Mouse (Mus musculus) CH12.LX (cell line): ENCODE measurements around the gene Hist2h4.

Experiments
- CTCF ChIP-seq, 2 experiments: IDR thresholded peaks in 1 of 2; conservative IDR thresholded peaks in 1 of 2; 2 replicates each; pipeline ENCODE4 v1.5.1; 2011 to 2012; ENCODE audit warnings: low read depth in 2 of 2, low read length in 2 of 2, improper control_type of control experiment in 1 of 2, inconsistent platforms in 1 of 2, mild to moderate bottlenecking in 1 of 2, moderate library complexity in 1 of 2
- GABPA ChIP-seq: IDR thresholded peaks from 2 replicates; pipeline ENCODE4 v1.6.1; 2012; ENCODE audit warnings: low read depth, low read length, improper control_type of control experiment, inconsistent platforms; ENCODE audit not compliant: insufficient replicate concordance
- POLR2A ChIP-seq: IDR thresholded peaks from 2 replicates; pipeline ENCODE4 v1.6.1; 2011; ENCODE audit warnings: low read depth, mild to moderate bottlenecking, improper control_type of control experiment, low read length
- RAD21 ChIP-seq: IDR thresholded peaks from 2 replicates; pipeline ENCODE4 v1.6.1; 2011; ENCODE audit warnings: low read depth, mild to moderate bottlenecking, low read length, improper control_type of control experiment, moderate library complexity
- USF1 ChIP-seq: IDR thresholded peaks from 2 replicates; pipeline ENCODE4 v1.6.1; 2014; ENCODE audit warnings: low read depth, mild to moderate bottlenecking, inconsistent platforms, low read length, improper control_type of control experiment
- USF2 ChIP-seq: conservative IDR thresholded peaks from 2 replicates; pipeline ENCODE4 v1.6.1; 2011; ENCODE audit warnings: low read depth, low read length, improper control_type of control experiment
- ZC3H11A ChIP-seq: IDR thresholded peaks from 2 replicates; pipeline ENCODE4 v1.6.1; 2012; ENCODE audit warnings: low read depth, mild to moderate bottlenecking, inconsistent platforms, low read length, improper control_type of control experiment

GRCm38 (mm10) chr3:96309441-96309840 lies 46.3 kb upstream of the Hist2h4 start:
- no peak for TF ChIP-seq POLR2A
- no peak for TF ChIP-seq GABPA
- TF ChIP-seq RAD21 = no peak
- TF ChIP-seq USF2 = no peak
- TF ChIP-seq CTCF (conservative IDR thresholded peaks at IDR 0.05 in 1 of 2, IDR thresholded peaks at IDR 0.05 in 1 of 2; ENCODE audit: low read depth in 2 of 2, low read length in 2 of 2) = no peak
- TF ChIP-seq USF1 = no peak
- no peak for TF ChIP-seq ZC3H11A
